Mouse (Mus musculus) heart, embryonic 13.5 days (tissue): ENCODE data around the gene Olfr985. TPM values are rescaled to one million over a fixed set of nuclear protein-coding genes. Genes with fewer than 3 reads are reported as not detected.

Experiments used
- ATAC-seq: fragments of 200-750 bp; cut with Nextera tagmentation; 2 replicates; pipeline ENCODE4 v1.8.0; 2017; ENCODE audit warnings: moderate TSS enrichment; ENCODE audit not compliant: insufficient number of reproducible peaks, low FRiP score, low TSS enrichment; ENCODE audit errors: extremely low read depth
- H3K27ac ChIP-seq: fragments of 300-500 bp; sonication (generic); replicated peaks from 2 replicates; pipeline ENCODE4 v1.5.1; 2015; ENCODE audit warnings: moderate library complexity, mild to moderate bottlenecking, inconsistent platforms
- H3K27me3 ChIP-seq: fragments of 300-500 bp; sonication (generic); replicated peaks from 2 replicates; pipeline ENCODE4 v1.6.1; 2015; ENCODE audit warnings: mild to moderate bottlenecking, inconsistent platforms
- H3K36me3 ChIP-seq: fragments of 300-500 bp; sonication (generic); 2 replicates; pipeline ENCODE4 v1.6.1; 2015; ENCODE audit warnings: mild to moderate bottlenecking, inconsistent platforms
- H3K4me1 ChIP-seq: fragments of 300-500 bp; sonication (generic); 2 replicates; pipeline ENCODE4 v1.6.1; 2015; ENCODE audit warnings: inconsistent platforms
- H3K4me2 ChIP-seq: fragments of 300-500 bp; sonication (generic); 2 replicates; pipeline ENCODE4 v1.6.1; 2015; ENCODE audit warnings: inconsistent platforms, mild to moderate bottlenecking, moderate library complexity
- H3K4me3 ChIP-seq: fragments of 300-500 bp; sonication (generic); 2 replicates; pipeline ENCODE4 v1.5.1; 2015; ENCODE audit warnings: moderate library complexity, mild to moderate bottlenecking, inconsistent platforms
- H3K9ac ChIP-seq: fragments of 300-500 bp; sonication (generic); 2 replicates; pipeline ENCODE4 v1.6.1; 2015; ENCODE audit warnings: inconsistent platforms, mild to moderate bottlenecking, moderate library complexity
- H3K9me3 ChIP-seq: fragments of 300-500 bp; sonication (generic); 2 replicates; pipeline ENCODE4 v1.6.1; 2016; ENCODE audit warnings: inconsistent platforms
- WGBS: fragments of 180-500 bp; shearing (Covaris S2); methylation state at CpG from one replicate; pipeline ENCODE4 v1.1.7; 2015; ENCODE audit warnings: mixed read lengths; 5-methylcytosine and 5-hydroxymethylcytosine counted together
- polyA plus RNA-seq: library from polyadenylated mRNA; unstranded; fragments of >200 nt; fragmentation: Nextera tagmentation; extraction: Ambion mirVana; gene quantifications from 2 replicates; pipeline ENCODE4 v1.2.1, GENCODE M21; 2015

Olfr985 gene
- not detected in 2 replicates for polyA plus RNA-seq

DNA sequence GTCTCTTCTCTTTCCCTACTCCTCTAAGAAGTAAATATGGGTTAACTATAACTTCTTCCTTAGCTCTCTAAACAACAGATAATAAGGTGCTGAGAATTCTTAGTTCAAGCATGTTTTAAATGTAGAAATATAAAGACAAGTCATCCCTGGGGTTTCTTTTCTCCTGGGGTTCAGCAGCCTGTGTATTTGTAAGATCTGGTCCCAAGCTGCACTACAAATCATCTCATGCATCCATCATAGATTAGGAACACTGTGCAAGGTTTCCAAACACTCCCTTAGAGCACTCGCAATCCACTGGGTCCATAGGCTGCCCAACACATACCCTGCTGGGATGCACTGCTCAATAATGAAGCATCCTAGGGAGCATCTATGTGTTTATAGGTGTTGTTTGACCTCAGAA, at the start of gene Olfr985:
Olfr985 (minus strand) TSS at position 101 of the 400 bp plus-strand sequence.
- no peaks in the 10 kb centered on the region for H3K4me1 ChIP-seq
- H3K4me3 ChIP-seq: no peak within 1 kb of the TSS
- 74% methylated on average over 1 of the region's 1 CpGs for WGBS
- no peak within 1 kb of the TSS for H3K9ac ChIP-seq
- no peak for ATAC-seq
- H3K9me3 ChIP-seq: no peaks in the 10 kb centered on the region
- H3K27me3 ChIP-seq: no peaks in the 10 kb centered on the region
- H3K27ac ChIP-seq: no peak within 1 kb of the TSS
- no peaks in the 10 kb centered on the region for H3K36me3 ChIP-seq
- H3K4me2 ChIP-seq: no peak within 1 kb of the TSS

DNA sequence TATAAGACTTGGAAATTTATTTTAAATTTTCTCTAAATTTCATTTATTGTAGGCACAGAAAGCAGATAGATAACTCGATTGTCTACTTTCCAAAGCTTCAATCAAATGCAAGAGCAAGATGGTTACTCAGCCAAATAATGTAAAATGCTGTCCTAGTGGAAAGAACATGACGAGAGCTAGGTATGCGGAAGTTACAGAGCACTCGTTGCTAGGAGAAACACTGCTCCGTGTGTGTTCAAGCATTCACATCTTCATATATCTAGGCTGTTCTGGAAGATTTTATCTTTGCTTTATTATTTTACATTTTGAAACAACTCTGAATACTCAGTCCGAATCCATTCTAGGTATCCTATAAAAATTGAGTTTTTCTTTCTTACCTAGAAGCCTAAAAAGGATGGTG, 47.0 kb upstream of the Olfr985 start:
- H3K9me3 ChIP-seq: no peaks in the 10 kb centered on the region

DNA sequence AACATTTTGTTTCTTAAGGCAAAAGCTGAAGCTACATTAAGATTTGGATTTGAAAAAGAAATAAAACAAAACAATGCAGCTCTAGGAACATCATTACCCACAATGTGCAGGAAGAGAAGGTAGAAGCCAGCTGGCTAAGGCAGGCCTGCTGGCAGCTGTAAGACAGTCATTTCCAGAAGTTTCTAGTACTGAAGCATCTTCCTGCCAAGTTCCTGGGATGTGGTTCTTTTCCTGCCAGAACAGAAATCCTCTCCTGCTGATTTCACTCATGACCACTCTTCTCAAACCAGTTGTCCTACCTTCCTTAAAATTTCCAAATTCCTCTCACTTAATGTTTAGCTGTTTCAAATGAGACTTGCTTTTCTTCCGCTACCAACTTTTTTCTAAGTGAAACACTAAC, 36.5 kb upstream of the Olfr985 start:
- no peaks in the 10 kb centered on the region for H3K36me3 ChIP-seq
- H3K4me3 ChIP-seq: no peak overlapping the region
- no peaks in the 10 kb centered on the region for H3K4me1 ChIP-seq
- H3K27me3 ChIP-seq: no peaks in the 10 kb centered on the region
- WGBS: 82% methylated on average over 1 of the region's 1 CpGs
- no peaks in the 10 kb centered on the region for H3K9me3 ChIP-seq
- no peak overlapping the region for H3K27ac ChIP-seq
- H3K4me2 ChIP-seq: no peak overlapping the region
- ATAC-seq: no peak
- H3K9ac ChIP-seq: no peak overlapping the region

More for the DNA sequence above, 47.0 kb upstream of the Olfr985 start:
- no peak for ATAC-seq
- Histone ChIP-seq H3K4me1 (no peaks in the 10 kb centered on the region), H3K4me3 (no peak overlapping the region), H3K27ac (no peak overlapping the region), H3K4me2 (no peak overlapping the region), H3K36me3 (no peaks in the 10 kb centered on the region), H3K27me3 (no peaks in the 10 kb centered on the region), H3K9ac (no peak overlapping the region)
- 73% methylated on average over 6 of the region's 6 CpGs for WGBS

DNA sequence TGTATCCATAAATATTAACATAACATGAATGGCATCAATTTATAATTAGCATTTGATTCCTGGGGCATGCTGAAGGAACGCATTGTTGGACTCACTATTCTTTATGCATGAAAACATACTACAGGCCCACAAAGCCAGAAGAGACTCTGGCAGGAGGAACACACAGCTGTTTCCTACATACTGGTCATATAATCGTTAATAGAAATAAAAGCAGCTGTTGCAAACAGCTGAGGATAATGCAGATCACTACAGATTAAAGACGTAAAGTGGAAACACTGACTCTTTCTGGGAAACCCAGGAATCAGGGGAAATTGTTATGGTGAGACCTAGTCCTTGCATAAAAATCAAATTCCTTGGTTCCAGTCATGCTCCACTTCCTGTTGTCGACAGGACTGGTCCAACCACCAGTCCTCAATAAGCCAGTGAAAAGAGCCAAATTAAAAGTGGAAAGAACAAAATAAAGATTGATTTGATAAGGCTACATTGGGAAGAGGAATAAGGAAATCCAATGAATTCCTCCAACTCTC, 25.2 kb upstream of the Olfr985 start:
- Histone ChIP-seq H3K4me2 (no peak overlapping the region), H3K9me3 (no peaks in the 10 kb centered on the region), H3K4me3 (no peak overlapping the region), H3K27me3 (0 out of 2 replicates have a peak, but pooled peaks cover 2% of the 10 kb centered on the region), H3K4me1 (no peaks in the 10 kb centered on the region), H3K27ac (no peak overlapping the region), H3K9ac (no peak overlapping the region), H3K36me3 (no peaks in the 10 kb centered on the region)
- no peak for ATAC-seq
- WGBS: 62% methylated on average over 4 of the region's 4 CpGs

DNA sequence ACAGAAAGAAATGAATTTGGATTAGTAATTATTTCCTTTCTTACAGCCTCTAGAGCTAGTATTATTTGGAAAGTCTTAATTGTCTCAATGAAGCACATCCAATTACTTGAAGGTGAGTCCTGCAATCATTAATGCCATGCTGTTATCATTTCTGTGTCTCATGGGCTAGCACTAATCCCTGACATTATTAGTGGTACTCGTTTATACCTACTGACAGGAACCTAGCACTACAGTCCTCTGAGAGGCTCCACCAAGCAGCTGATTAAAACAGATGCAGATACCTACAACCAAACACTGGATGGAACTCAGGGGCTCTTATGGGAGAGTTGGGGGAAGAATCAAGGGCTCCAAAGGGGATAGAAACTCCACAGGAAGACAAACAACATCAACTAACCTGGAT, 11.6 kb upstream of the Olfr985 start:
- Histone ChIP-seq H3K27me3 (no peaks in the 10 kb centered on the region), H3K4me3 (no peak overlapping the region), H3K36me3 (no peaks in the 10 kb centered on the region), H3K27ac (no peak overlapping the region), H3K4me2 (no peak overlapping the region), H3K9me3 (no peaks in the 10 kb centered on the region), H3K9ac (no peak overlapping the region), H3K4me1 (no peaks in the 10 kb centered on the region)
- no peak for ATAC-seq
- 45% methylated on average over 1 of the region's 1 CpGs for WGBS

DNA sequence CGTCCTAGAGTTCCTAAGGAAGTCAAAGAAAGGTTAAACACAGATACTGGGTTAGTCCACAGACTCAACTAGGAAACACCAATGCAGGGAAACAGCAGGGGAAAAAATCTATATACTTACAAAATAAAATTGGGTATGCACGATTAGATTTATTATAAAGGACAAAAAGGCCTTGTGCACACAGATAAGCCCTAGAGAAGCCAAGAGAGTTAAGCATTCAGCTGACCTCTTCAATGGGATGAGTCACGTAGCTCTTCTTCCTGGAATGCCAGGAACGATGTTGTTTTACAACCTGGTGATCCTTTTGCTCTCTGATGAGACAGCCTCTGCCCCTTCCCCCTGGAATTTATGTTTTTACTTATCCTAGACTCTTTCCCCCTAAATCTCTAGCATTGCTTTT, 9.5 kb upstream of the Olfr985 start:
- Histone ChIP-seq H3K27me3 (no peaks in the 10 kb centered on the region), H3K9me3 (no peaks in the 10 kb centered on the region)
- 49% methylated on average over 4 of the region's 4 CpGs for WGBS

DNA sequence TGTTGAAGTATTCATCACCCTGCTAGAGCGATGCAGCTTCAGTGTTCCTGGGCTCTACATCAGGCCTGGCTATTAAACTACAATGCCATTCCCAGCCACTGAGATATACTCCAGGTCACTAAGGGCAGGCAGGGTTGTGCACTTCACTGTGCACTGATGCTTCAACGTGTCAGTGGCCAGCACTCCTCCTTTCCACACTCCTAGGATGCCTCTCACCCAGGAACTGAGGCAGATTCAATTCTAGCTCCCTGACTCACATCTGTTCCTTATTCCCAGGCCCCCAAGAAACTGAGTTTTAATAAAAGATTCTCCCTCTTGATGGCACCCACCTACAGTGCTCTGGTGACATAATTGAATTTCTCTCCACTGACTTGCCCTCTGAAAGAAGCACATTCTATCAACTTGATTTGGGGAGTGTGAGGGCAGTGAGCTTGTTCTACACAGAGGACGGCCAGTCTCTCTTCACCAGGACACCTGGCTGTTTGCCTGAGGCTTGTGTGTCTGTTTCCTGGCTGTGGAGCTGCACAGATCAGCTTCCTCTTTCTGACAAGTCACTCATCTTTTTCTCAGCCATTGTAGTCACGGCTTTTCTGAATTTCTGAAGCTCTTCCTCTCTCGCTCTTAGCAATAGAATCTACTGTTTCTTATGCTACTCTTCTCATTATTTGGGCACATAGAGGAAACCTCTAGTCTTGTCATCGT, 7.2 kb upstream of the Olfr985 start:
- WGBS: 65% methylated on average over 6 of the region's 6 CpGs
- no peak overlapping the region for H3K9ac ChIP-seq
- no peak overlapping the region for H3K4me2 ChIP-seq
- no peaks in the 10 kb centered on the region for H3K36me3 ChIP-seq
- H3K27me3 ChIP-seq: no peaks in the 10 kb centered on the region
- no peaks in the 10 kb centered on the region for H3K9me3 ChIP-seq
- no peaks in the 10 kb centered on the region for H3K4me1 ChIP-seq
- ATAC-seq: no peak
- no peak overlapping the region for H3K4me3 ChIP-seq
- H3K27ac ChIP-seq: no peak overlapping the region

More for the DNA sequence above, 9.5 kb upstream of the Olfr985 start:
- H3K36me3 ChIP-seq: no peaks in the 10 kb centered on the region
- H3K9ac ChIP-seq: no peak overlapping the region
- no peak overlapping the region for H3K27ac ChIP-seq
- ATAC-seq: no peak
- no peak overlapping the region for H3K4me3 ChIP-seq
- no peaks in the 10 kb centered on the region for H3K4me1 ChIP-seq
- no peak overlapping the region for H3K4me2 ChIP-seq

DNA sequence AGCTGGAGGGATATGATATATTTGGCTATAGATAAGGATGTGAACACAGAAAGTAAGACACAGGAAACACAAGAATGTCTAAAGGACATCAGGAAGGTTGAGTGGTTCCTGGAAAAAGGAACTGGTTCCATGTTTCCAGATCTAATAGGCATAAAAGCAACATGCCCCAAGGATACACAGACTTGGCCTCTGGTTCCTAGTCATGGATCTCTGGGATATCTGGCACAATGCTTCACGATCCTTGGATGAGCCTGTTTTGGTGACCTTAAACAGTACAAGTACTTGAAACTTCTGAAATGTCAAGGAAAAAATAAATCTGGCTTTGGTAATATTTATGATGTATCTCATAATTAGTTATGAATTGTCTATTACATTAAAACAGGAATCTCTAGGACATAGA, 572 bp upstream of the Olfr985 start:
- Histone ChIP-seq H3K27me3 (no peaks in the 10 kb centered on the region), H3K27ac (no peak overlapping the region), H3K9ac (no peak overlapping the region), H3K4me3 (no peak overlapping the region), H3K9me3 (no peaks in the 10 kb centered on the region), H3K4me1 (no peaks in the 10 kb centered on the region), H3K4me2 (no peak overlapping the region), H3K36me3 (no peaks in the 10 kb centered on the region)
- 82% methylated on average over 1 of the region's 1 CpGs for WGBS
- ATAC-seq: no peak

DNA sequence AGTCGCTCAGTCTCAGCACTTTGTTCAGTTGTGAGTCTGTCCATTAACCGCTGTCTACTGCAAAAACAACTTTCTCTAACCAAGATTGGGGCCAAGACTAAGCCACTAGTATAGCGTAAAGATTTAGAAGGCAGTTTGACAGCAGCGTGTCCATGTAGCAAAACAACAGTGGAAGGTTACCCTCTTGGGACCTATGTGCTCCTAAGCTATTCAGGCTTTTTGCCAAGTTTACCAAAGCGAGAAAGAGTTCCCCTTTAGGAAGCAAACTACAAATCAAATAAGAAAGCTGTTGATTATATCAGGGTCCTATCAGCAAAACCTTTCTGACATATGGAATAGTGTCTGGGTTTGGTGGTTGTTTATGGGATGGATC, 12.7 kb downstream of the Olfr985 start:
- H3K4me1 ChIP-seq: no peaks in the 10 kb centered on the region
- no peaks in the 10 kb centered on the region for H3K9me3 ChIP-seq
- no peaks in the 10 kb centered on the region for H3K36me3 ChIP-seq
- H3K27ac ChIP-seq: no peak overlapping the region
- ATAC-seq: no peak
- WGBS: 71% methylated on average over 5 of the region's 5 CpGs
- no peak overlapping the region for H3K4me3 ChIP-seq
- H3K4me2 ChIP-seq: no peak overlapping the region; the same call in 1 of the 2 replicates
- H3K27me3 ChIP-seq: no peaks in the 10 kb centered on the region
- no peak overlapping the region for H3K9ac ChIP-seq

DNA sequence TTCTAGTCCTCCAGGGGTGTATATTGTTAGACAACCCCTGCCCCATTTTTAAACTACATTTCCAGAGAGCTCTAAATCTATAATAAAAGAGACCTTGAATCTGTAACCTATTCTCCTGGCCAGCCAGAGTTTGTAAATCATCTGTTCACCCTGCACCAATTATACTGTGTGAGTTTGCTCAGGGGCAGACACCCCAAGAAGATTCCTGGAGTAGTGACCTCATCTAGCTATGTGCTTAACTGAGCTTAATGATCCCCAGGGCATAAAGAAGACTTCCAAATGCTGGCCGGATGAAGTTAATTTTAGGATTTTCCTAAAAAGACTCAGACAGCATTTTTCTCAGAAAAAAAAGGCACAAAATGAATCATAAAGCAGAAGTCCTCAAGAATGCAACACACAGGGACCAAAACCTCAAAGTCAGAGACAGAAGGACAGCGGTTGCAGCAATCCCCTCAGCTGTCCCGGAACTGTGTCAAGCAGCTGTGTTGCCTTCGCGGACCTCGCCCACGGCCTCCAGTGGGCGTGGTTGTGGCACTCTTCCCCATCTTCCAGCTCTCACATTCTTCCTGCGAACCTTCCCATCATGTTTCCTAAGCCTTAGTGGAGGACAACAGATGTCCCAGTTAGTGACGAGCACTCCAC, 13.2 kb downstream of the Olfr985 start:
- ATAC-seq: no peak
- Histone ChIP-seq H3K4me2 (no peak overlapping the region; the same call in 1 of the 2 replicates), H3K27me3 (no peaks in the 10 kb centered on the region), H3K4me1 (no peaks in the 10 kb centered on the region), H3K9ac (no peak overlapping the region), H3K4me3 (no peak overlapping the region), H3K27ac (no peak overlapping the region), H3K36me3 (no peaks in the 10 kb centered on the region), H3K9me3 (no peaks in the 10 kb centered on the region)
- WGBS: 45% methylated on average over 10 of the region's 10 CpGs

DNA sequence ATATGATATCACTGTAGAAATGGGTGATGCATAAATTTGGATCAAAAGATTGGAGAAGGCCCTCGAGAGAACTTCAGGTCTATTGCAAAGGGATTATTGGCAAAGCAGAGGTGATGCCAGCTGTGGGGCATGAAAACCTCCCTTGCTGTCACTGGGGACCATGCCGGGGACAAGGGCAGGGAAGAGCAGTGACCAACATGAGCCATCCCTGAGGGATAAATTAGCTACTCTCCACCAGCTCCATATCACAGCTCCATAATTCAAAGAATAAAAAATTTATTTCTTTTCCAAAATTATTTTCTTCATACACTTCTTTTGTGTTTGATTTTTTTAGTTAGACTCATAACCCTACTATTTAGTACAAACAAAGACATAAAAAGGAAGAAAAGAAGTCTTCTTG, 15.9 kb downstream of the Olfr985 start, which contains the start of gene Olfr984:
Olfr984 (minus strand) TSS at position 101 of the 400 bp plus-strand sequence.
- H3K36me3 ChIP-seq: no peaks in the 10 kb centered on the region
- H3K4me2 ChIP-seq: no peak within 1 kb of the TSS
- no peak within 1 kb of the TSS for H3K27ac ChIP-seq
- no peak within 1 kb of the TSS for H3K9ac ChIP-seq
- no peaks in the 10 kb centered on the region for H3K4me1 ChIP-seq
- no peak for ATAC-seq
- no peaks in the 10 kb centered on the region for H3K27me3 ChIP-seq
- H3K4me3 ChIP-seq: no peak within 1 kb of the TSS
- no peaks in the 10 kb centered on the region for H3K9me3 ChIP-seq
- WGBS: 73% methylated on average over 2 of the region's 2 CpGs

DNA sequence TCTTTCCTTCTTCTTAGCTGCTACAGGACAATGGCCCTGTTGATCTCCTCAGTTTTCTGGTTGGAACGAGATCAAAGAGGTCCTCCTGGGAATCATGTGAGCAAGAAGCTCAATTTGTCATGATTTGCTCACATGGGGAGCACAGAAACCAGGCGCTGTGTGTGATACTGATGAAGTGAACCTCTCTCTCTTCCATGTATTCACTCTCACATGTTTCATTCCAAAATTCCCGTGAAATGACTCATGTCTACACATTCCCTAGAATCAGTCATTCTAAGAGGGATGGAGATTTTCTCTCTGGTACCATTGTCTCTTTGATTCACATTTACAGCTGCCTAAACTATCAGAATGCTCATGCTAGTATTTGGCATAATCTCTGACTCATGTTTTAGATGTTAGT, 35.2 kb downstream of the Olfr985 start:
- Histone ChIP-seq H3K4me2 (no peak overlapping the region), H3K36me3 (no peaks in the 10 kb centered on the region), H3K27ac (no peak overlapping the region), H3K4me1 (no peaks in the 10 kb centered on the region), H3K9ac (no peak overlapping the region), H3K9me3 (no peaks in the 10 kb centered on the region), H3K27me3 (no peaks in the 10 kb centered on the region), H3K4me3 (no peak overlapping the region)
- WGBS: 55% methylated on average over 3 of the region's 3 CpGs
- ATAC-seq: no peak
